In the genomic region with DNA sequence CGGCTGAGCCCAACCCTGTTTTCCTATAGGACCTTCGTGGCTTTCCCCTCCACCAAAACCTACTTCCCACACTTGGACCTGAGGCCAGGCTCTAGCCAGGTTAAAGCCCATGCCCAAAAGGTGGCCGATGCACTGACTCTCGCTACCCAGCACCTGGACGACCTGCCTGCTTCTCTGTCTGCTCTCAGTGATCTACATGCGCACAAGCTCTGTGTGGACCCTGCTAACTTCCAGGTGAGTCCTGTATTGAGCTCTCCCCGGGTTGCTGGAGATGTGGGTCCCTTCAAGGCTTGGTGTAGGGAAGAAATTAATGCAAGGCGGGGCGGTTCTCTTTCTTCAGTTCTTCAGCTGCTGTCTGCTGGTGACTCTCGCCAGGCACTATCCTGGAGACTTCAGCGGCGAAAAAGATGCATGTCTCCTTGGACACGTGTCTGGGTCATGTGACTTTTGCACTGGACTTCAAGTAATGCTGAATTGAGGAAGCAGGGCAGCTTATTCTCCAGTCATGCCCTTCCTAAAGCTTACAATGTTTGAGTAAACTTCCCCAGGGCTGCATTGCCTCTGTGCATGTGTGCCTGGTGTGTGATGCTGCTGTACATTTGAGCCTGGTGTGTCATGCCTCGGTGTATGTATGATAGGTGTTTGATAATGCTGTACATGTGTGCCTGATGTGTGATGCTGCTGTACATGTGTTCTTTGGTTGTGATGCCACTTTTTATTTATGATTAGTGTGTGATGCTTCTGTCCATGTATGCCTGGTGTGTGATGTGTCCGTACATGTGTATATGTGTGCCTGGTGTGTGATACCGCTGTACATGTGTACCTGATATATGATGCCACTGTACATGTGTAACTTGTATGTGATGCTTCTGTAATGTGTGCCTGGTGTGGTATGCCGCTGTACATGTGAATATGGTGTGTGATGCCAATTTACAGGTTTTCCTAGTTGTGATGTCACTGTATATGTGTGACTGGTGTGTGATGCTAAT, we compare ENCODE assay signal across 1 mouse cellular context.
TF ChIP-seq lines count a peak whose summit lies in the region.

No protein-coding gene starts in this region.

TF ChIP-seq in MEL, 35 proteins besides CTCF, POLR2A, EP300 and RAD21 (continued from another document):
- TF ChIP-seq USF2 (IDR thresholded peaks at IDR 0.05; ENCODE audit: borderline replicate concordance in 1 of 2, insufficient read depth in 1 of 2, low read depth in 1 of 2, low read length in 2 of 2) = 0 out of 4 replicates have a peak, but pooled peaks have one; percentile 20 to 42
- no peak for TF ChIP-seq NRF1 (IDR thresholded peaks at IDR 0.05; ENCODE audit: insufficient read depth, low read depth, low read length, poor library complexity, severe bottlenecking)
- no peak for TF ChIP-seq ELF1 (IDR thresholded peaks at IDR 0.05; ENCODE audit: low read depth, low read length)
- no peak for TF ChIP-seq HCFC1 (IDR thresholded peaks at IDR 0.05; ENCODE audit: low read depth, low read length)
- TF ChIP-seq MAFK (IDR thresholded peaks at IDR 0.05; ENCODE audit: borderline replicate concordance, low read depth, low read length) = no peak
- TF ChIP-seq ETS1 (IDR thresholded peaks at IDR 0.05; ENCODE audit: low read depth, low read length) = no peak
- no peak for TF ChIP-seq MYC (IDR thresholded peaks at IDR 0.05; ENCODE audit: low read depth, low read length)
- no peak for TF ChIP-seq GABPA (IDR thresholded peaks at IDR 0.05; ENCODE audit: low read depth, low read length)
- no peak for TF ChIP-seq MYB (IDR thresholded peaks at IDR 0.05; ENCODE audit: low read depth, low read length)
- TF ChIP-seq KAT2A (conservative IDR thresholded peaks at IDR 0.05; ENCODE audit: low read depth, low read length) = no peak
- no peak for TF ChIP-seq BHLHE40 (IDR thresholded peaks at IDR 0.05; ENCODE audit: borderline replicate concordance, low read depth, low read length)
- TF ChIP-seq SMC3 (IDR thresholded peaks at IDR 0.05; ENCODE audit: low read depth, low read length) = no peak
- no peak for TF ChIP-seq MAX (IDR thresholded peaks at IDR 0.05; ENCODE audit: low read length)
- TF ChIP-seq USF1 (IDR thresholded peaks at IDR 0.05; ENCODE audit: low read depth, low read length) = peak; percentile 69
- TF ChIP-seq POLR2AphosphoS5 (IDR thresholded peaks at IDR 0.05; ENCODE audit: borderline replicate concordance, low read depth, low read length) = 0 out of 2 replicates have a peak, but pooled peaks have one; percentile 91
- TF ChIP-seq NELFE (IDR thresholded peaks at IDR 0.05; ENCODE audit: low read depth, low read length) = no peak
- TF ChIP-seq CHD2 (IDR thresholded peaks at IDR 0.05; ENCODE audit: low read length) = no peak
- TF ChIP-seq MEF2A (IDR thresholded peaks at IDR 0.05; ENCODE audit: extremely low read depth, insufficient replicate concordance, low read depth, low read length, poor library complexity, severe bottlenecking) = no peak
